Mouse (Mus musculus) kidney, embryonic 15.5 days (tissue): ENCODE data around the gene Krt80. TPM values are rescaled to one million over a fixed set of nuclear protein-coding genes. Genes with fewer than 3 reads are reported as not detected.

Experiments used
- ATAC-seq: fragments of 200-750 bp; cut with Nextera tagmentation; replicated peaks from 2 replicates; pipeline ENCODE4 v1.8.0; 2017; ENCODE audit warnings: moderate TSS enrichment; ENCODE audit not compliant: low FRiP score
- H3K27ac ChIP-seq: fragments of 300-500 bp; sonication (generic); 2 replicates; pipeline ENCODE4 v1.5.1; 2015; ENCODE audit warnings: mild to moderate bottlenecking, inconsistent platforms
- H3K27me3 ChIP-seq: fragments of 300-500 bp; sonication (generic); 2 replicates; pipeline ENCODE4 v1.6.1; 2015; ENCODE audit warnings: inconsistent platforms
- H3K36me3 ChIP-seq: fragments of 300-500 bp; sonication (generic); 2 replicates; pipeline ENCODE4 v1.6.1; 2015; ENCODE audit warnings: inconsistent platforms
- H3K4me1 ChIP-seq: fragments of 300-500 bp; sonication (generic); 2 replicates; pipeline ENCODE4 v1.6.1; 2015; ENCODE audit warnings: inconsistent platforms
- H3K4me2 ChIP-seq: fragments of 300-500 bp; sonication (generic); 2 replicates; pipeline ENCODE4 v1.6.1; 2015; ENCODE audit warnings: moderate library complexity, mild to moderate bottlenecking, inconsistent platforms
- H3K4me3 ChIP-seq: fragments of 300-500 bp; sonication (generic); replicated peaks from 2 replicates; pipeline ENCODE4 v1.5.1; 2015; ENCODE audit warnings: mild to moderate bottlenecking, inconsistent platforms
- H3K9ac ChIP-seq: fragments of 300-500 bp; sonication (generic); 2 replicates; pipeline ENCODE4 v1.6.1; 2015; ENCODE audit warnings: mild to moderate bottlenecking, inconsistent platforms
- H3K9me3 ChIP-seq: fragments of 300-500 bp; sonication (generic); replicated peaks from 2 replicates; pipeline ENCODE4 v1.6.1; 2016; ENCODE audit warnings: inconsistent platforms
- WGBS: fragments of 180-500 bp; shearing (Covaris S2); methylation state at CpG from one replicate; pipeline ENCODE4 v1.1.7; 2015; ENCODE audit warnings: mixed read lengths; 5-methylcytosine and 5-hydroxymethylcytosine counted together
- microRNA counts: library from miRNA; unstranded; fragments of <30 nt; microRNA quantifications from one replicate; lab custom pipeline; 2016
- microRNA-seq: library from miRNA; unstranded; fragments of <30 nt; microRNA quantifications from one replicate; pipeline ENCODE4, GENCODE M21; 2016
- polyA plus RNA-seq: library from polyadenylated mRNA; unstranded; fragments of >200 nt; fragmentation: Nextera tagmentation; extraction: Ambion mirVana; gene quantifications from 2 replicates; pipeline ENCODE4 v1.2.1, GENCODE M21; 2015

Krt80 gene
- polyA plus RNA-seq, 1 experiment from 2014 or later, result 1.6 TPM

GRCm38 (mm10) chr15:101309493-101309892 lies 60.5 kb downstream of the Krt80 start:
- Histone ChIP-seq H3K4me3 (no peak overlapping the region), H3K4me2 (no peak overlapping the region), H3K27ac (no peak overlapping the region), H3K27me3 (no peaks in the 10 kb centered on the region), H3K36me3 (no peaks in the 10 kb centered on the region), H3K4me1 (peaks cover 24% of the 10 kb centered on the region), H3K9ac (no peak overlapping the region), H3K9me3 (no peaks in the 10 kb centered on the region)
- no peak for ATAC-seq
- WGBS, result 32% methylated on average over 5 of the region's 5 CpGs

GRCm38 (mm10) chr15:101308440-101309348 lies 61.3 kb downstream of the Krt80 start:
- H3K27me3 ChIP-seq, result no peaks in the 10 kb centered on the region
- no peak overlapping the region for H3K4me2 ChIP-seq
- no peak overlapping the region for H3K4me3 ChIP-seq
- 56% methylated on average over 13 of the region's 13 CpGs for WGBS
- no peak overlapping the region for H3K9ac ChIP-seq
- ATAC-seq, result no peak
- H3K36me3 ChIP-seq, result no peaks in the 10 kb centered on the region
- no peak overlapping the region for H3K27ac ChIP-seq
- H3K9me3 ChIP-seq, result no peaks in the 10 kb centered on the region
- peaks cover 24% of the 10 kb centered on the region for H3K4me1 ChIP-seq

- Histone ChIP-seq H3K36me3 (no peaks in the 10 kb centered on the region), H3K4me1 (peaks cover 24% of the 10 kb centered on the region), H3K4me3 (no peak overlapping the region), H3K27me3 (no peaks in the 10 kb centered on the region), H3K4me2 (no peak overlapping the region), H3K27ac (no peak overlapping the region), H3K9me3 (no peaks in the 10 kb centered on the region), H3K9ac (no peak overlapping the region)
- WGBS, result 93% methylated on average over 4 of the region's 4 CpGs
- ATAC-seq, result no peak
These were observed 63.5 kb downstream of the Krt80 start for GRCm38 (mm10) chr15:101306459-101306858.

- no peak for ATAC-seq
- Histone ChIP-seq H3K36me3 (no peaks in the 10 kb centered on the region), H3K4me2 (no peak overlapping the region), H3K9ac (no peak overlapping the region), H3K9me3 (no peaks in the 10 kb centered on the region), H3K27ac (no peak overlapping the region), H3K4me1 (peaks cover 17% of the 10 kb centered on the region), H3K4me3 (no peak overlapping the region), H3K27me3 (no peaks in the 10 kb centered on the region)
- WGBS, result 66% methylated on average over 4 of the region's 4 CpGs
These were observed 66.1 kb downstream of the Krt80 start for GRCm38 (mm10) chr15:101303830-101304229.

GRCm38 (mm10) chr15:101302201-101302600 lies 67.8 kb downstream of the Krt80 start:
- H3K4me2 ChIP-seq, result no peak overlapping the region
- H3K9ac ChIP-seq, result no peak overlapping the region
- 78% methylated on average over 3 of the region's 3 CpGs for WGBS
- peaks cover 15% of the 10 kb centered on the region for H3K4me1 ChIP-seq
- ATAC-seq, result no peak
- no peak overlapping the region for H3K27ac ChIP-seq
- H3K9me3 ChIP-seq, result no peaks in the 10 kb centered on the region
- 0 out of 2 replicates have a peak, but pooled peaks cover 1% of the 10 kb centered on the region for H3K36me3 ChIP-seq
- H3K4me3 ChIP-seq, result no peak overlapping the region
- no peaks in the 10 kb centered on the region for H3K27me3 ChIP-seq

GRCm38 (mm10) chr15:101300128-101300527 lies 69.8 kb downstream of the Krt80 start:
- H3K9ac ChIP-seq, result no peak overlapping the region
- 75% methylated on average over 6 of the region's 6 CpGs for WGBS
- peaks cover 8% of the 10 kb centered on the region; the same call in 1 of the 2 replicates for H3K36me3 ChIP-seq
- H3K4me2 ChIP-seq, result no peak overlapping the region
- H3K4me1 ChIP-seq, result peaks cover 25% of the 10 kb centered on the region
- no peak overlapping the region for H3K27ac ChIP-seq
- H3K27me3 ChIP-seq, result no peaks in the 10 kb centered on the region
- no peaks in the 10 kb centered on the region for H3K9me3 ChIP-seq
- ATAC-seq, result no peak
- no peak overlapping the region for H3K4me3 ChIP-seq

GRCm38 (mm10) chr15:101299480-101299960 lies 70.4 kb downstream of the Krt80 start:
- H3K4me3 ChIP-seq, result no peak overlapping the region
- no peaks in the 10 kb centered on the region for H3K9me3 ChIP-seq
- H3K9ac ChIP-seq, result no peak overlapping the region
- no peak for ATAC-seq
- H3K36me3 ChIP-seq, result peaks cover 8% of the 10 kb centered on the region; the same call in 1 of the 2 replicates
- H3K27me3 ChIP-seq, result no peaks in the 10 kb centered on the region
- H3K4me1 ChIP-seq, result peaks cover 31% of the 10 kb centered on the region
- WGBS, result 70% methylated on average over 14 of the region's 14 CpGs
- no peak overlapping the region for H3K27ac ChIP-seq
- H3K4me2 ChIP-seq, result no peak overlapping the region

- H3K4me2 ChIP-seq, result peak overlapping the region; percentile 46
- 17% methylated on average over 7 of the region's 7 CpGs for WGBS
- H3K9me3 ChIP-seq, result no peaks in the 10 kb centered on the region
- H3K9ac ChIP-seq, result no peak overlapping the region
- 0 out of 2 replicates have a peak overlapping the region, but pooled peaks have one; percentile 8 for H3K4me3 ChIP-seq
- H3K27ac ChIP-seq, result no peak overlapping the region
- peaks cover 41% of the 10 kb centered on the region for H3K4me1 ChIP-seq
- peaks cover 8% of the 10 kb centered on the region; the same call in 1 of the 2 replicates for H3K36me3 ChIP-seq
- no peaks in the 10 kb centered on the region for H3K27me3 ChIP-seq
- ATAC-seq, result no peak
These were observed 71.4 kb downstream of the Krt80 start for GRCm38 (mm10) chr15:101298550-101298949.

GRCm38 (mm10) chr15:101297988-101298387 lies 72.0 kb downstream of the Krt80 start:
- Histone ChIP-seq H3K27me3 (no peaks in the 10 kb centered on the region), H3K9me3 (no peaks in the 10 kb centered on the region), H3K36me3 (peaks cover 8% of the 10 kb centered on the region; the same call in 1 of the 2 replicates), H3K4me3 (no peak overlapping the region), H3K4me2 (0 out of 2 replicates have a peak overlapping the region, but pooled peaks have one; percentile 46), H3K27ac (0 out of 2 replicates have a peak overlapping the region, but pooled peaks have one; percentile 41), H3K4me1 (peaks cover 47% of the 10 kb centered on the region), H3K9ac (no peak overlapping the region)
- ATAC-seq, result no peak
- 29% methylated on average over 7 of the region's 7 CpGs for WGBS

MicroRNAs encoded within 50 kb of the gene (microRNA counts, 519-probe panel; counts per million panel counts)
- microRNA mmu-miR-1941-3p (lab: Ali Mortazavi, UCI), result 2,378 counts per million, percentile 34 among the panel's probes with 10 or more counts
- microRNA mmu-miR-1941-5p (lab: Ali Mortazavi, UCI), result 1,421 counts per million, percentile 6 among the panel's probes with 10 or more counts

Small RNA genes within 50 kb of the gene (microRNA-seq; reads per million reads assigned to microRNA genes)
- gene Mir1941, result 1.2 reads per million

Other genes with a start within 250 kb of the Krt80 start
- gene Acvrl1, start 241.6 kb downstream of the Krt80 start, polyA plus RNA-seq, result 17.2 and 18.4 TPM in 2 replicates
- 6.2 and 6.4 TPM in 2 replicates for gene Acvr1b, start 196.1 kb downstream of the Krt80 start, polyA plus RNA-seq
- gene Grasp, start 146.0 kb downstream of the Krt80 start, polyA plus RNA-seq, result 4.7 TPM in 2 replicates
- 9.8 and 10.0 TPM in 2 replicates for gene Nr4a1, start 115.9 kb downstream of the Krt80 start, polyA plus RNA-seq
- gene Atg101, start 85.9 kb downstream of the Krt80 start, polyA plus RNA-seq, result 75.0 and 80.1 TPM in 2 replicates
- gene 6030408B16Rik, start 77.0 kb downstream of the Krt80 start, polyA plus RNA-seq, result 18.1 and 19.9 TPM in 2 replicates
- gene Krt7, start 40.9 kb upstream of the Krt80 start, polyA plus RNA-seq, result 69.4 and 73.4 TPM in 2 replicates
- gene Krt87, start 68.6 kb upstream of the Krt80 start, polyA plus RNA-seq, result not detected in 2 replicates
- 0.17 and 0.18 TPM in 2 replicates for gene Krt88, start 77.6 kb upstream of the Krt80 start, polyA plus RNA-seq
- gene Krt81, start 93.6 kb upstream of the Krt80 start, polyA plus RNA-seq, result not detected in 2 replicates
- gene Krt86, start 103.3 kb upstream of the Krt80 start, polyA plus RNA-seq, result not detected in 2 replicates
- not detected in 2 replicates for gene Krt83, start 121.3 kb upstream of the Krt80 start, polyA plus RNA-seq
- gene Gm49425, start 147.1 kb upstream of the Krt80 start, polyA plus RNA-seq, result not detected in 2 replicates
- 0.31 TPM in 1 of 2 replicates, not detected in the other for gene Krt84, start 162.7 kb upstream of the Krt80 start, polyA plus RNA-seq
- gene Krt82, start 180.5 kb upstream of the Krt80 start, polyA plus RNA-seq, result not detected in 2 replicates
- gene Krt90, start 192.8 kb upstream of the Krt80 start, polyA plus RNA-seq, result 0.08 and 0.32 TPM in 2 replicates
- gene Krt75, start 203.7 kb upstream of the Krt80 start, polyA plus RNA-seq, result 0.21 and 0.27 TPM in 2 replicates